Mouse (Mus musculus): ENCODE data around the gene Arpc1a.
"Not testable (repeated sequence)": the region's sequence is repeated elsewhere in the genome, so short reads cannot be mapped to it uniquely, and the experiment has no call there.

- TF ChIP-seq CTCF (IDR thresholded peaks at IDR 0.05; ENCODE audit: borderline replicate concordance, insufficient read depth, low read depth, low read length); POLR2A (IDR thresholded peaks at IDR 0.05; ENCODE audit: borderline replicate concordance, insufficient read depth, low read length): not testable (repeated sequence)
Observed at GRCm38 (mm10) chr5:145129773-145130172, 46.1 kb downstream of the Arpc1a start.

Data from cerebellum, adult 2 months (tissue).